Mouse (Mus musculus): ENCODE data around the gene Prdx1. TPM values are rescaled to one million over a fixed set of nuclear protein-coding genes. Genes with fewer than 3 reads are reported as not detected.

The Prdx1 gene
- 61.8 and 99.5 TPM in 2 replicates for polyA plus RNA-seq (2012; rRNA removed)

DNA sequence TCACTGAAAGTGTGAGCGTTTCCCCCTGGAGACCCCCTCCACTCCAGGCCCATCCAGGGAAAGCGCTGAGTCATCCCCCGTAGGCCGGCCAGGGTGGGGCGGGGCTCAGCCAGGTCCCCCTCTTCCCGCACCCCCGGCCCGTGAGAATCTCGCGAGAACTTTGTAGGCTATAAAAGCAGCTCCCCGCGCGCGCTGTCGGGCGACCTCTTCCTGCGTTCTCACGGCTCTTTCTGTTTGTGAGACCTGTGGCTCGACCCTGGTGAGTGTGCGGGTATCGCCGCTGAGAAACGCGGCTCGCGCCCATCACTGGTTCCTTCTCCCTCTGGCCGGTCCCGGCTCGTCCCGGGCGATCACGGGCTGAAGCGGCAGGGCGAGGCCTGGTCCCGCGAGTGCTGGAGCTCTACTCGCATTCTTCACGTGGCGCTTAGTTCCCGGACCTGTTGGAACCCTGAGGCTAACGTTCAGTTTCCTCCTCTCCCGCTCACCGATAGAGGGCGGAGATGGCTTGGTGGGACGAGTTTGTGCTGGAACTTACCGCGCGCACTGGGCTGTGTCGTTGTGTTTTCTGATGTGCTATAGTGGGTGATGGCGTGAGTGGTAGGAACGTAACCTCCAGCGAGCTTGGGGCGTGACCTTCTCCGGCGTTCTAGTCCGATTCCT lies at the start of gene Prdx1:
Gene Prdx1, plus strand, starts transcription at position 143 of the 660 bp plus-strand sequence.
- H3K27me3 ChIP-seq (ENCODE audit: control insufficient read depth, insufficient read depth, low read length): no peaks in the 10 kb centered on the region
- H3K4me1 ChIP-seq (replicated peaks; ENCODE audit: control insufficient read depth, insufficient read depth, low read length): 0 out of 2 replicates have a peak, but pooled peaks cover 3% of the 10 kb centered on the region
- TF ChIP-seq POLR2A (IDR thresholded peaks at IDR 0.05; ENCODE audit: control insufficient read depth, extremely low read depth, insufficient read depth, low read length, poor library complexity) (peak; percentile 94), CTCF (IDR thresholded peaks at IDR 0.05; ENCODE audit: borderline replicate concordance, control insufficient read depth, extremely low read depth, insufficient read depth, low read length, poor library complexity) (peak; percentile 84; the same call in 1 of the 2 replicates)
- peak; percentile 96 for DNase-seq
- WGBS: under 1% methylated on average over 56 of the region's 56 CpGs
- peak within 1 kb of the TSS; percentile 56 for H3K27ac ChIP-seq (ENCODE audit: control insufficient read depth, insufficient read depth, low read length)
- peaks cover 12% of the 10 kb centered on the region for H3K36me3 ChIP-seq (ENCODE audit: control insufficient read depth, insufficient read depth, low read length)
- peak within 1 kb of the TSS; percentile 62 for H3K4me3 ChIP-seq (ENCODE audit: control insufficient read depth, insufficient read depth, low read length)

DNA sequence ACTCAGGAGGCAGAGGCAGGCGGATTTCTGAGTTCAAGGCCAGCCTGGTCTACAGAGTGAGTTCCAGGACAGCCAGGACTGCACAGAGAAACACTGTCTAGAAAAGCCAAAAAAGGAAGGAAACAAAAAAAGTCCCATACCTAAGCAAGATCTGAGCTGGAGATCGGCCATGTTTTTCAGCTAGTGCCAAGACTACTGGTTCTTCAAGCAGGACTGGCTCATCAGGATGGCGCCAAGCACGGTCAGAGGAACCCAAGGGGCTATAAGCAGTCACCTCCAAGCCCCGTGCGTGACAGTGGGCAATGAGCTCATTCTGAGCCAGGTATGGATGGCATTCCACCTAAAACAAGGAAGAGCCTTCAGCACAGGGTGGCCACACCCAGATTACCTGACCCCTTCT lies 46.5 kb upstream of the Prdx1 start:
- Histone ChIP-seq H3K36me3 (ENCODE audit: control insufficient read depth, insufficient read depth, low read length) (peaks cover 77% of the 10 kb centered on the region), H3K27me3 (ENCODE audit: control insufficient read depth, insufficient read depth, low read length) (no peaks in the 10 kb centered on the region), H3K4me3 (ENCODE audit: control insufficient read depth, insufficient read depth, low read length) (no peak overlapping the region), H3K27ac (ENCODE audit: control insufficient read depth, insufficient read depth, low read length) (no peak overlapping the region), H3K4me1 (replicated peaks; ENCODE audit: control insufficient read depth, insufficient read depth, low read length) (no peaks in the 10 kb centered on the region)
- no peak for DNase-seq
- TF ChIP-seq CTCF (IDR thresholded peaks at IDR 0.05; ENCODE audit: borderline replicate concordance, control insufficient read depth, extremely low read depth, insufficient read depth, low read length, poor library complexity) (no peak), POLR2A (IDR thresholded peaks at IDR 0.05; ENCODE audit: control insufficient read depth, extremely low read depth, insufficient read depth, low read length, poor library complexity) (no peak)
- 96% methylated on average over 6 of the region's 6 CpGs for WGBS

DNA sequence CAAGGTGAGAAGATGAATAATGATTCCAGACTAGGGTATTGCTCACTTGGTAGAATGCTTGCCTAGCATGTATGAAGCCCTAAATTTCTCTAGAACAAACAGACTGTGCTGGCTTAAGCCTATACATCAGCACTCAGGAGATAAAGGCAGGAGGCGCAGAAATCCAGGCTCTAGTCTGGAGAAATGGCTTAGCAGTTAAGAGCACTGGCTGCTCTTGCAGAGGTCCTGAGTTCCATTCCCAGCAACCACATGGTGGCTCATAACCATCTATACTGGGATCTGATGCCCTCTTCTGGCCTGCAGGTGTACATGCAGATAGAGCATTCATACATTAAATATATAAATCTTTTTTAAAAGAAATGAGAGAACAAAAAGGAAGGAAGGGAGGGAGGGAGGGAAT lies 43.3 kb upstream of the Prdx1 start:
- TF ChIP-seq POLR2A (IDR thresholded peaks at IDR 0.05; ENCODE audit: control insufficient read depth, extremely low read depth, insufficient read depth, low read length, poor library complexity) (no peak), CTCF (IDR thresholded peaks at IDR 0.05; ENCODE audit: borderline replicate concordance, control insufficient read depth, extremely low read depth, insufficient read depth, low read length, poor library complexity) (no peak)
- Histone ChIP-seq H3K27ac (ENCODE audit: control insufficient read depth, insufficient read depth, low read length) (no peak overlapping the region), H3K4me3 (ENCODE audit: control insufficient read depth, insufficient read depth, low read length) (no peak overlapping the region), H3K27me3 (ENCODE audit: control insufficient read depth, insufficient read depth, low read length) (no peaks in the 10 kb centered on the region), H3K4me1 (replicated peaks; ENCODE audit: control insufficient read depth, insufficient read depth, low read length) (no peaks in the 10 kb centered on the region), H3K36me3 (ENCODE audit: control insufficient read depth, insufficient read depth, low read length) (peaks cover 62% of the 10 kb centered on the region)
- WGBS: 100% methylated on average over 1 of the region's 1 CpGs
- DNase-seq: no peak

DNA sequence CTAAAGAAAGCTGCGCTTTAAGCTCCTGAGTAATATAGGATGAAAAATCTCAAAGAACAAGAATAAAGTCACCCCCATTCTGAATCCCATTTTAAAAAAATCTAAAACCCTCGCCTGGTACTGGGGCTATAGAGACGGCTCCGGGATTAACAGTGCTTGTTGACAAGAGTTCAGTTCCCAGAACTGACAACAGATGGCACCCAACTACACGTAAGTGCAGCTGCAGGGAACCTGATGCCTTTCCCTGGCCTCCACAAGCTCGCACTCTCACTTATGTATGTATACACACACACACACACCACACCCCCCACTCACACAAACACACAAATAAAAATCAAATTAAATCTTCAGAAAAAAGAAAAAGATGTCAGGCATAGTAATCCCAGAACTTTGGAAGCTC lies 41.0 kb upstream of the Prdx1 start:
- H3K27me3 ChIP-seq (ENCODE audit: control insufficient read depth, insufficient read depth, low read length): no peaks in the 10 kb centered on the region
- TF ChIP-seq POLR2A (IDR thresholded peaks at IDR 0.05; ENCODE audit: control insufficient read depth, extremely low read depth, insufficient read depth, low read length, poor library complexity) (no peak), CTCF (IDR thresholded peaks at IDR 0.05; ENCODE audit: borderline replicate concordance, control insufficient read depth, extremely low read depth, insufficient read depth, low read length, poor library complexity) (no peak)
- no peak overlapping the region for H3K27ac ChIP-seq (ENCODE audit: control insufficient read depth, insufficient read depth, low read length)
- peak; percentile 44 for DNase-seq
- no peaks in the 10 kb centered on the region for H3K4me1 ChIP-seq (replicated peaks; ENCODE audit: control insufficient read depth, insufficient read depth, low read length)
- peaks cover 47% of the 10 kb centered on the region for H3K36me3 ChIP-seq (ENCODE audit: control insufficient read depth, insufficient read depth, low read length)
- 60% methylated on average over 6 of the region's 6 CpGs for WGBS
- H3K4me3 ChIP-seq (ENCODE audit: control insufficient read depth, insufficient read depth, low read length): no peak overlapping the region

DNA sequence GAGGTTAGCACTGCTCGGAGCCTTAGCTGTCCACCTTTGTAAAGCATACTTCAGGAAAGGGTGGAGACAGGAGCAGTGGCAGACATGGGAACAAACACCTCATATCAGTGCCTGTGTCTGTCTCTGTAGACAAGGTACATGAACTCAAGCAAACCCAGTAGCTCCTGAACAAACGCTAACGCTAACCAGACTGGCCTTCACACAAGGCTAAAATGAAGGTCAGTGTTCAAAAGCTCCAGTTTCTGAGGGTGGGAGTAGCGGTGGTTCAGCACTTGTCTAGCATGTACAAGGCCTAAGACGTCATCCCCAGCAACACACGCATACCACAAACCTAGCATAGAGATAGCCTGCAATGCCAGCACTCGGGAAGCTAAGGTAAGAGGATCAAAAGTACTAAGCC lies 39.7 kb upstream of the Prdx1 start:
- H3K4me1 ChIP-seq (replicated peaks; ENCODE audit: control insufficient read depth, insufficient read depth, low read length): peaks cover 5% of the 10 kb centered on the region; the same call in 1 of the 2 replicates
- no peak for DNase-seq
- 96% methylated on average over 7 of the region's 7 CpGs for WGBS
- no peak overlapping the region for H3K4me3 ChIP-seq (ENCODE audit: control insufficient read depth, insufficient read depth, low read length)
- H3K27me3 ChIP-seq (ENCODE audit: control insufficient read depth, insufficient read depth, low read length): no peaks in the 10 kb centered on the region
- H3K36me3 ChIP-seq (ENCODE audit: control insufficient read depth, insufficient read depth, low read length): peaks cover 35% of the 10 kb centered on the region
- H3K27ac ChIP-seq (ENCODE audit: control insufficient read depth, insufficient read depth, low read length): no peak overlapping the region
- TF ChIP-seq POLR2A (IDR thresholded peaks at IDR 0.05; ENCODE audit: control insufficient read depth, extremely low read depth, insufficient read depth, low read length, poor library complexity) (no peak), CTCF (IDR thresholded peaks at IDR 0.05; ENCODE audit: borderline replicate concordance, control insufficient read depth, extremely low read depth, insufficient read depth, low read length, poor library complexity) (no peak)

DNA sequence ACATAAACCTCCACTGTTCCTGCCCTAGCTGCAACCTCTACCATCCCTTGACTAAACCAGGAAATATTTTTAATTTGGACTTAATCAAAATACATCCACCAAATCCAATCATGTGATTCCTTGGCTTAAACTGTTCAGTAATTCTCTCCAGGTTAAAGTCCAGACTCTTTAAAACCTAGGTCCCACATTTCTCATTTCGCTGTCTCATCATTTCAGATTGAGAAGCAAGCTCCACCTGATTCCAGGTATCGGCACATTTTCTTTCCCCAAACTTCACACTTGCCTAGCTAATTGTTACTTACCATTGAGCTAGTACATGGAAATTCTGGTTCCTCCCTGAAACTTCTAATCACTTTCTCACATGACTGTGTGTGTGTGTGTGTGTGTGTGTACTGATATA lies 35.9 kb upstream of the Prdx1 start:
- Histone ChIP-seq H3K27ac (ENCODE audit: control insufficient read depth, insufficient read depth, low read length) (no peak overlapping the region), H3K36me3 (ENCODE audit: control insufficient read depth, insufficient read depth, low read length) (peaks cover 10% of the 10 kb centered on the region; the same call in 1 of the 2 replicates), H3K4me3 (ENCODE audit: control insufficient read depth, insufficient read depth, low read length) (no peak overlapping the region), H3K27me3 (ENCODE audit: control insufficient read depth, insufficient read depth, low read length) (no peaks in the 10 kb centered on the region), H3K4me1 (replicated peaks; ENCODE audit: control insufficient read depth, insufficient read depth, low read length) (peaks cover 5% of the 10 kb centered on the region; the same call in 1 of the 2 replicates)
- no peak for TF ChIP-seq CTCF (IDR thresholded peaks at IDR 0.05; ENCODE audit: borderline replicate concordance, control insufficient read depth, extremely low read depth, insufficient read depth, low read length, poor library complexity)
- TF ChIP-seq POLR2A (IDR thresholded peaks at IDR 0.05; ENCODE audit: control insufficient read depth, extremely low read depth, insufficient read depth, low read length, poor library complexity): no peak
- WGBS: 98% methylated on average over 2 of the region's 2 CpGs
- no peak for DNase-seq

All from thymus, adult 2 months (tissue).